Mouse (Mus musculus): Measurements from ENCODE around the gene Tk2.
A peak's percentile ranks its signal among the peaks of the same experiment; 100 is the strongest.

DNA sequence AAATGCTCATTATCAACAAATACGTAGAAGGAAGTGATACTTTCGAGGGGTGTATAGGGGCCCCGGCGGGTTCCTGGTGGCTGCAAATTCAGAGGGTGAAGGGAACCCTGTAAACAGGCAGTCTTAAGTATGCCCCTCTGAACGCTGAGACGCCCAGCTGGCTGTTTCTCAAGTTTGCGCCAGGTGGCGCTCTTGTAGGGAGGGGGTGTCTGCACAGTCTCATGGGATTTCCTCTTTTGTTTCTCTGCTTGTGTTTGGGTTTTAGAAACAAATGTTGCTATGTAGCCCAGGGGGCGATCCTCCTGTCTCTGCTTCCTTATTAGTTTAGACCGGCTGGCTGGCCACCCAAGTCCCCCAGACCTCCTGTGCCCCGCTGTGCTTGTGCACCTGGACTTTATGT lies 29.3 kb downstream of the Tk2 start:
- TF ChIP-seq POLR2A (IDR thresholded peaks at IDR 0.05; ENCODE audit: borderline replicate concordance, insufficient read depth, low read length) (no peak), CTCF (IDR thresholded peaks at IDR 0.05; ENCODE audit: borderline replicate concordance, insufficient read depth, low read depth, low read length) (peak; percentile 54)

Measured in cerebellum, adult 2 months (tissue).